Mouse (Mus musculus): Measurements from ENCODE around the gene Il24.
A peak's percentile ranks its signal among the peaks of the same experiment; 100 is the strongest.

Il24 gene

DNA sequence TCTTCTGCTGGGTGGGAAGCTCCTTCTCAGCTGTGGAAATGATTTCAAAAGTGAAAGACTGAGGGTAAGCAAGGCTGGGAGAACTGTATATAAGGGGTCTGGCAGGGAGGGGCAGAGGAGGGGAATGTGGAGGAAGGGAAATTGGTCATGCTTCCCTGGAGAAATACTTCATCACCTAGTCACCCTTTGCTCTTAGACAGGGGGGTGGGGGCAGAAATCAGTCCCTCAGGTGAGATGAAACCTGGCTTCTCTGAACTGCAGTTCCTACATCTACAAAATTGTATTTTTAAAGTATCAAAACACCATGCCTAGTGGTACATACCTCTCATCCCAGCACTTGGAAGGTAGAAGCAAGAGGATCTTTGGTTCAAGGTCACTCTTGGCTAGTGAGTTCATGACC, at the start of gene Il24:
TSS of gene Il24 (minus strand) at position 101 of the 400 bp plus-strand sequence.
- no peak for DNase-seq

DNA sequence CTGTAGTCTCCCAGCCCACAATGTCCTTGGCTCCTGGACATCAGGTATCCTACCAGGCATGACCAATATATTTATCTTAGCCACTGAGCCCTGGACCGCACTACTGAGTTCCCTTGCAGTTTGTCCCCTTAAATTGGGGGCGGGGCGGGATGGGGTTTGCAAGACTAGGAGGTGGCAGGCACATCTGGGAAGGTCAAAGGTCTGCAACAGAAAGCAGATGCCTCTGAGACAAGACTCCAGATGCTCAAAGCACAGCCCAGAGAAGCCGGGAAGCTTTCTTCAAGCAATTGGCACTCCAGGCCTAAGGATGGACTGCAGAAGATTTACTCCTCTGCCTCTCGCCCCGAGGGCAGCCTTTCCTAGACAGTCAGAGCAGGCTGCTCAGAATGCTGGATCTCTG, 49.1 kb upstream of the Il24 start:
- DNase-seq, result no peak

DNA sequence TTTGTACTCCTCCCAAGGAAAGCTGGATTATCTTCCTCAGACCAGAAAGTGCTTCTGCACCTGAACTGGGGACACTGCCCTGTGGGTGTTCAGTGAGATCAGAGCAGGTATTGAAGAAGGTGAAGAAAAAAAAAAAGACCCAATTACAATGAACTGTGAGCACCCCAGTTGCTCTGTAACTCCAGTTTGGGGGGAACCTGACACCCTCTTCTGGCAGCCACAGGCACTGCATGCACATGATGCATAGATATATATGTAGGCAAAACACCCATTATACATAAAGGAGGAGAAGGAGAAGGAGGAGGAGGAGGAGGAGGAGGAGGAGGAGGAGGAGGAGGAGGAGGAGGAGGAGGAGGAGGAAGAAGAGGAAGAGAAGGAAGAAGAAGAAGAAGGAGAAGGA, 39.2 kb upstream of the Il24 start:
- no peak for DNase-seq

DNA sequence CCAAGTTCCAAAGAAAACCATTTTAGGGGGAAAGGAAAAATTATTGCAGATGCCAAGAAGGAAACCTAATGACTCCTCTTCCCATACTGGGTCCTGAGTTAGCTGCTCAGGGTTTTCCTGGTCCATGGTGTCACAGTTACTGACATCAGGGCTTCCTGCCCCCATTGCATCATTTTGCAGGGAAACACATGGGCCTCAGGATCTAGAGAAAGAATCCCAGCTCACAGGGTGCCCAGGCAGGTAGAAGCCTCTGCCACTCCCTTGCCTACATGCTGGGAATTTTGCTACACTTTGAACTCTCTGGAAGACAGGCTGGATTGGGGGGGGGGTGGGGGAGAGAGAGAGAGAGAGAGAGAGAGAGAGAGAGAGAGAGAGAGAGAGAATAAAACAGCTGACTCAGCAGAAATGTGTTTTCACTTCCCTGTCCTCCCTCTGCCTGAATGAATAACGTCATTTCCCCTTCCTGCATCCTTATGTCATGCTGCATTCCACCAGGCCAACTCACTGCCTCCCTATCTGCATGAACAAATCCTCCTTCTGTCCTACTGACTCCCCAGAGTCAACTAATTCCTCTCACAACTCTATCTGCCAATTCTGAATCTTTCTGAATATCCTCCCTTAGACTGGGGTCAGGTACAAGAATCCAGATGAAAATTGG, 31.2 kb upstream of the Il24 start:
- no peak for DNase-seq

DNA sequence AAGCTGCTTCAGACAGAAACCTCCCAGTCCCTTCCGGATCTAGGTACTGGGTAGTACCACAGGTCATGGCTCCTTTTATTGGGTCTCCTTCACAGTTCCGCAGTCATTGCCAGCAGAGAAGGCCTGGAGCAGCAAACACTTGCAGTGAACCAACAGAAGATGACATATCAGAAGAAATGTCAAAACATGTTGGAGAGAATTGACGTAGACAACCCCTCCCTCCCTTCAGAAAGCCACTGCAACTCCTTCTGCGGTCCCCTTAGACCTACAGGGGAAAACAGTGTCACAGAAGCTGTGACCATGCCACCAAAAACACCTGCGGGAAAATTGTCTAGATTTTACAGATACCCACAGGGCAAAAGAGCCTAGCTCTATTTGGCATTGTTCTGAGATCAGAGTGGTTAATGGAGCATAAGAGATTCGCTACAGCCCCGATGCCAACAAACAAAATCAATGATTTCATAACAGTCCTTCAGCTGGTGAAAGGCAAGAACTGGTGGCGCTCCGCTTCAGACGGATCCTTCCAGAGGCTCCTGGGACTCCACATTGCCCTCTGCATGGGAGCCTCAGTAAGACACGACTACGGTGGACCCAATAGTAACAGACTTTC, 24.3 kb upstream of the Il24 start, which contains the start of gene Il20:
TSS of gene Il20 (minus strand) at position 51 of the 610 bp plus-strand sequence.
- no peak for DNase-seq

DNA sequence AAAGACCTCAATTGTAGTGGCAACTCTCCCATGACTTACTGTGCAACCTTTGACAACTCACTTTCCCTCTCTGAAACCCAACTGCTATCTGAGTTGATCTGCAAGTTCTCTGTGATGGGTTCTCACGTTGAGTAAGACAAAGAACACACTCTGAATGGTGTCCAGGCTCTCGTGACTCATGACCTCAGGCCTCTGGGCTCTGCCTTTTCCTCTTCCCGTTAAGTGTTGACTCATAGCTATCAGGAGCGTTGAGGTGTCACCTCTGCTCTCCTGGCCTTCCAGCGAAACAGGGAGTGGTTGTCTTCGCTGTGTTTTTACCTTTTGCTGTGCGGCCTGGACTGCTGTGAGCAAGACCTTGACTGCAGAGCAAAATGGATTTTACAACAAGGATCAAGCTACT, 15.3 kb upstream of the Il24 start:
- DNase-seq, result no peak

DNA sequence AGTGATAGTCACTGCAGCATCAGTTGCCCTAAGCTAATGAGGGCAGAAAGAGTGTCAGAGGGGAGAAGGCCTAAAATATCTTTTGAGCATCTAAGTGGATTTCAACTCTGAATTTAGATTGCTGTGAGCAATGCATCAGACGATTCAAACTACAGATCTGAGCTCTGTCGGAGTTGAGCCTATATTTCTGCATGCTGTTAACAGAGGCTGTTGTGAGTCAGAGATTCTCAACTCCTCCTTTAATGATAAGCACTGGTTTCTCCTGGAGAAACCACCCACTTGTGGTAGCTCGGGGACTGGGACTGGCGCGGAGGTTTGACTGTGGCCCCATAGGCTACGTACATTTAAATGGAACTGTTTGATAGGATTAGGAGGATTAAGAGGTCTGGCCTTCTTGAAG, 7.2 kb upstream of the Il24 start:
- DNase-seq, result no peak

DNA sequence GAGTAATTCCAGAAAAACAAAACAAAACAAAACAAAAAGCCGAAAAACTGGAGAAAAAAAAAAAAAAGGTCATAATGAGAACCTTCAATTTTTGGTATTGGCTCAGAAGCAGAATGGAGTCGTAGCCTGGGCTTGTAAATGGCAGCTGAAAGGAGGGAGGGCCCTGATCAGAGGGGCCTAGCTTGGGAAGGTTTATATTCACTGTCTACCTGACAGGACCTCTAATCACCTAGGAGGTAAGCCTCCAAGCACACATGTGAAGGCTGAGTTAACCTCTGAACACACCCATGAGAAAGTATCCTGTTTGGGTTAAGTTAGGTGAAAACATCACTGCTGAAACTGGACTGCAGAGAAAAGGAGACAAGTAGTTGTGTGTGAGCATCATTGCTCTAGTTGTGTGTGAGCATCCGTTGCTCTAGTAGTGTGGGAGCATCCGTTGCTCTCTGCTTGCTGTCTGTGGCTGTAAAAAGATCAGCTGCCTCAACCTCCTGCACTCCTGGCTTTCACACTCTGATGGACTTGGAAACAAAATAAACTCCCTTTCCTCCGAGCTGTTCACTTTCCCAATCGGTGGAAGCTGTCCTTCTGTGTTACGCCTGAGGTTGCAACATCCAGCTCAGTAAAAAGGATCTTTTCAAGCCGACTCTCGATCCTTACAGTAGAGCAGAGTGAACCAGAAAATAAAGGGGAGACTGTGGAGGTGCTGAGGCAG, 6.2 kb upstream of the Il24 start:
- DNase-seq, result no peak

DNA sequence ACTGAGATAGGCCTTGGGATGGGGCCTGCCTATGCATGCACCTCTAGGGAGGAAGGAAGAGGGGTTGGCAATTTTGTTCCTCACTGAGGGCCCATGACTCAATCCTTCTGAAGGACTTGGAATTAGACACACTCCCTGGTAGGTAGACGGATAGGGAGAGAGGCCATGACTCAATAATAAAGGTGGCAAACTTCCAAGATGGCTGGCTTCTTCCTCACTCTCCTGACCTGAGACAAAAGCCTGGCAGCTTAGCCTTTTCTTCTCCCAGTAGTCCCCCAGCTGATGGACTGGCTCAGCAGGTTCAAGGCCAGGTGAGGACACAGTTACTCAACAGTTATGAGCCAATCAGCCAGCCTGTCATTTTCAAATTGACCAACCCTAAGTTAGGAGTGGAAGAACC, 5.2 kb upstream of the Il24 start:
- DNase-seq, result no peak

DNA sequence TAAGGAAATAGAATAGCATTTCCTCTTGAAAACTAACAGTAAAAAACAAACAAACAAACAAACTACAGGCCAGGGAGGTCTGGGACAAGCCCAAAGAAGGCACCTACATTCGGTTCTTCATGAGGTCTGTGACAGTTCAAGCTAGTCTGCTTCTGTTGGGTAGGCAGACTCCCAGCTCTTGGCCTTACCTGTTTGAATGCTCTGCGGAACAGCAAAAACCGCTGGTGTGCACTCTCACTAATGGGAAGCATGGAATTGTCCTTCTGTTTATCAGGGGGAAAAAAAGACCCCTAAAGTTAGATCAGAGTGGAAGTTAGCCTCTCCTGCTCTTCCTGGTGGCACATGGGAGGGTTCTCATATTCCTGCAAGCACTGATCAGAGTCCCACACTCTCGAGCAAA, 4.1 kb downstream of the Il24 start:
- DNase-seq, result no peak

DNA sequence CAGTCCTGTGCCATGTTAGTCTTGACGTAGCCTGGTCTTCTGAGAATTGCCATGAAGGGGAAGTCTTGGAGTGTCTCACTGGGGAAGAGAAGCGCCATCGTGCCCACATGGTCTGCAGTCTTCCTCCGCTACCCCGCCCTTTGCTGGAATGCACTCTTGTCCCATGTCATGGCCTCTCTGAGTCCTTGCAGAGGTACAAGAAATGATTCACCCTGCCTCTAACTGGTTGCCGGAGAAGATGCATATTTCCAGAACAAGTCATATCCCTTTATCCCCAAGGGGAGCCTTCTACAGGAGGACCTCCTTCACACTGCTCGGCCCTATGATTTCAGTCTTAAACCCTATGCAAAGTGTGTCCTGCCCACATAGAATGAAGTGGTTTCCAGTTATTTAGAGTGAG, 7.3 kb downstream of the Il24 start:
- no peak for DNase-seq

DNA sequence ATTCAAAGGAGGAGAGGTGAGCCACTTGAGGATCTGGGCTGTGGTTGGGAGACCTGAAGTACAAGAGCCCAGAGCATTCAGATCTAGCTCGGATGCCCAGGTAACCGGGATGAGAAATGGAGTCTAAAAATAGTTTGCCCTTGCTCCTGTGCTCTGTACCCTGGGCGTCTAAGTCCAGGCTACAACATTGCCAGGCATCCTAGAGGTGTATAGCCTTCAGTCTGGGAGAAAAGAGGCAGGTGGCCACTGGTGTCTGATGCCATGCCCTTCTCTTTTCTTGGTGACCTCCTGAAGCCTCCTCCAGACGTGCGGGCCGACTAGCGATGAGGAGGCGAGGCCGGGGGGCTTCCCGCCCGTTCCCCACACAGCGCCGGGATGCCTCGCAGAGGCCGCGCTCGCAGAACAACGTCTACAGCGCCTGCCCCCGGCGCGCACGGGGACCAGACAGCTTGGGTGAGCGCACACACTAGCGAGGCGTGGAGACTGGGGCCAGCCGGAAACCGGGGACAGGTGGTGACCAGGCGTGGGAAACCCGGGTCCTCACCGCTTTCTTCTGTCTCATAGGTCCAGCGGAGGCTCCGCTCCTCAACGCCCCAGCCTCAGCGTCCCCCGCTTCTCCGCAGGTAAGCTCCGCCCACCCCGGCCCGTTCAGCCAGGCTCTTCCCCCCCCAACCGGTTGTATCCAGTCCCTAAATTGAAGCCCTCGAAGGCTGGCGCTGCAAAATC, 9.2 kb downstream of the Il24 start:
- peak; percentile 16 for DNase-seq

DNA sequence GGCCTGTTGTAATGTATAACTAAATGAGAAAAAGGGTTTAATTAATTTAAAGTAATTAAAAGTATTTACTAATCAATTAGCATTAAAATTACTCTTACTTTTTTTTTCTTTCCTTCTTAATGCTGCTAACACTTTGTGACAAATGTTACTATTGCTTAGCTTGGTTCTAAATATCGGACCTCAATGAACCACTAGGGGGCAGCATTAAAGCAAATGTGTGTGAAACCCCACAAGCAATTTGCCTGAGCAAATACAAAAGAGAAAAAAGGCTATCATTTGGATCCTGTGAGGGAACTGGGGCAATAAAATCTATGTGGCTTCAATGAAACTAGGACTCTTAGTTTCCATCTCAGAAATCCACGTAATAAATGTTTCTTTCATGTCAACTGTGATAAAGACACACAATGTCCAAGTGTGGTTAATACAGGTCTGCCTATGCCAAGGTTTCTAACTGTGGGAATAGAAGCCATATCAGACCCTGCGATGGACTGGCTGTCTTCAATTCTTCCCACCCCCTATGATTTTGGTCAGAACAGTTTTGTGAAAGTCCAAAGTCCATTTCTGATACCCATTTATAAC, 10.2 kb downstream of the Il24 start:
- peak; percentile 66 for DNase-seq

DNA sequence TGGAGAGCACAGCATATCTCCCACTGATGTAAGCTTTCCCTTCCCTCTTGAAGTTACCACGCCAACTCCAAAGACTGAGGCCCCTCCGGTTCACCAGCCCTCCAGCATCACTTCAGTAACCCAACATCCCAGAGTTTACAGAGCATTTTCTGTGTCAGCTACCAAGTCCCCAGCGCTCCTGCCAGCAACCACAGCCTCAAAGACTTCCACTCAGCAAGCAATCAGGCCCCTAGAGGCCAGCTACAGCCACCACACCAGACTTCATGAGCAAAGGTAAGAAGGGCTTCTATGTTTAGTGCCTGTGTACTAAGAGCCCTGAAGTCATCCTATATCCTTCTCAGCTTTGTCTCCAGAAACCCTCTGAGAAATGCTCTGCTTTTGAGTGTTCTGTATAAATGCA, 11.3 kb downstream of the Il24 start:
- DNase-seq, result no peak

DNA sequence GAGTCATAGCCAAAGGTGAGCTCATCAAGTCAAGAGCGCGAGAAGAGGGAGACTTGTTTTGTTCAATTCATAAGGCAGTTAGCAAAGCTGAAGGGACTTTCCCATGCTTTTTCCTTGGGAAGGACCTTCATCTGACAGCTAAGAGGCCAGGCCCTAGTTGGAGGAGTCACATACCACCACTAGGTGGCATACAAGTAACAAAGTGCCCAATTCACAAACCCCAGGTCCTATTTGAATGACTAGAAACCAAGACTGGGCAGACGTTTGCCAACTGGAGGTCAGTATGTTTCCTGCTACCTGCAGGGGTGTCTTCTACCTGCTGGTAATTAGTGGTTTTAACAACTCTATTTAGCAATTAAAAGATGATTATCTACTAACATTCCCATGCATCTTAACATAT, 12.1 kb downstream of the Il24 start:
- DNase-seq, result peak; percentile 35

DNA sequence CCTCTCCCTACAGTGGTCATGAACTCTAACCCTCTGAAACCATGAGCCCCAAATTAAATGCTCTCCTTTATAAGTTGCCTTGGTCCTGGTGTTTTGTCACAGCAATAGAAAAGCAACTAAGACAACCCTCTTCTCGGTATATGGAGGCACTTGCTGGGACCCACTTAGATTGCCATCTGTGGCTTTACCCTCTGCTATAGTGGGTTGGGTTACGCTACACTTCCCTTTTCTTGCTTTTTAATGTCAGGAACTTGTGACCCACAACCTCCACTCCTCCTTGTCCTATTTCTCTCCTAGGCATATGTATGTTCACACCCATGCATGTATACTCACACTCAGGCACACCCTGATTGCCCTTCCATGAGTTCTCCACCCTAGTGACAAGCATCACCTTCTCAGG, 14.3 kb downstream of the Il24 start:
- no peak for DNase-seq

DNA sequence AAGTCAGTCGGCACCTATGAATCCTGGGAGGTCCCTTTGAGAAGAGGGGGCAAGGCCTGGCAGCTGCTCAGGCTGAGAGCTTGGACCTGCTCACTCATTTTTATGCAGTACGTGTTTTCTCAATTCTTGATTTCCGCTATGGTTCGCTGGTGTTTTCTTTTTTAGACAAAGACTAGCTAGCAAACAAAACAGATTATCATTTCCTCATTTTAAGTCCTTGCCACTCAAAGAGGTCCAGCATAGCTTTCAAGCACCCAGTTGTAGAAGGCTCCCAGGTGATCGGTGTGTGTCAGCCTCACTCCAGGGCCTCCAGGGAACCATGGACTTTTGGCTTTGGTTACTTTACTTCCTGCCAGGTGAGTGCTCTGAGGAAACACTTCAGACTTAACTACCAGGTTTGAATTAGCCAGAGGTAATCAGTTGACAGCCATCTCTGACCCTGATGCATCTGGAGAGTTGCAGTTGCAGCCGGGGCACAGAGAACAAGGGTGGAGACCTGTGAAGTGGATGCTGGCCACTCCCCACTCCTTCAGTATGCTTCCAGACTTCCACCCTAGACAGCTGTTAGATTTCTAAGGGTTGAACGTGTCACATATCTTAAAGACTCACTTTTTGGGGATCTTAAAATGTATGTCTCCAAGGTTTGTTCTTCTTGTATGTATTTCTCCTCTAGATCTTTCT, 21.6 kb downstream of the Il24 start, which contains the start of gene Fcmr:
TSS of gene Fcmr (plus strand) at position 129 of the 681 bp plus-strand sequence.
- no peak for DNase-seq

DNA sequence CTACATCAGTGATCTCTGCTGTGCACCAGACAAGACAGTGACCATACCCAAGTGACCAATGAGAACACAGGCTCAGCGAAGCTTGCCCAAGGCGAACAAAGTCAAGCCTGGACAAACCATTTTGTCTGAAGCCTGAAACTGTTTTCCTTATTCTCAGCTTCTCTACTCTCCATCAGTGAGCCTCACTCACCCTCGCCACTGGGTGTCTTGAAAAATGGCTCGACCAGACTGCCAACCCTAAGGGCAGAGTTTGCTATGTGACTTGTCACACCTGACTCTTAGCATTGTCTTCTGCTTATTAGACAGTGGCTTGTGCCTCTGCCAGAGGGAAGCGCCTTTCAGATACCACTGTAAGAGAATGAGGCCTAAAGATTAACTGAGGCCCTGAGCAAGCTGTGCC, 22.5 kb downstream of the Il24 start:
- DNase-seq, result no peak

DNA sequence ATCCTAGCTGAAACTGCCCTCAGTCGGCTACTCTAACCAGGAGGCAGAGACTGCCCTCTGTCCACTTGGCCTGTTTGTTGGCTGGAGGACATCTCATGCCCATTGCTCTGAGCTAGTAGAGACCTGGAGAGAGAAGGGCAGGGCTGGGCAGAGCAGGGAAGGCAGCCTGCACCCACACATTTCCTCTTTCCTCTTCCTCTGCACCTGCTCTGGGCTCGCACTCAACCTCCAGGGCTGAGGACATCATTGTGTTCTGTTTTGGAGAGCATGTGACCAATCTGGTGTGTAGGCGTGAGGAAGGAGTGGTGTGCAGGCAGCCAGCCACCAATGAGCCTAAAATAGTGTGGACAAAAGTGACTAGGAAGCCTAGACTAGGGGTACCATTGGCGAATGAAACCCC, 23.0 kb downstream of the Il24 start:
- no peak for DNase-seq

DNA sequence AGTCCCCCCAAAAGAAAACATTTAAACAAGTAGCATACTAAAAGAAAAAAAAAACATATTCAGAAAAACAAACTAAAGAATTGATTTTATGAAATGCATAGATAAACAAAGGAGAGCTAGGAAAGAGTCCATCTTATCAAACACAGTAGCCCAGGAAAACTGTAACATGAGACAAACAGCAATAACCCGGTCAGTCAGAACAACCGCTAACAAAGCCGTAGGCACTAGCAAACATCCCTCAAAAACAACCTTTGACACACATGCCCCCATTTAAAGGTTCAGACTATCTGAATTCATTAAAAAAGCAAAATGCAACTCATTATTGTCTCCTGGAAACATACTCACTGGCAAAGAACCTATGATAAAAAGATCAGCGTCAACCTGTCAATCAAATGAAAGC, 29.8 kb downstream of the Il24 start:
- no peak for DNase-seq

DNA sequence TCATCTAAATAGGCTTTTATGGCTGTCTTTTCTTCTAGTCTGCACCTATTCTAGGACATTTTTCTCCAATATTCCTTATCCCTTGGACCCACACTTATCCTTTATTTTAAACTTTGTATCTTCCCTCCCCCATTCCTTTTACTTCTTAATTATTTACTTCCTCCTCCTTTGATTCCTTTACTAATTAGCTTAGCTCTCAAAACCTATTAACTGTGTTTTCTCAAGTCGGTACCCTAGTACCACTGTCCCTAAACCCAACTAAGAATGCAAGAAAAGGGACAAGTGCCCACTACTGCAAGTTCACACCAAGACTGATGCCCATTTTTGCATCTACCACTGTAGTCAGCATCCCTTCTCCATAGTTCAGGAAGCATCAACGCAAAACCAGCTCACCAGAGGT, 31.5 kb downstream of the Il24 start:
- no peak for DNase-seq

DNA sequence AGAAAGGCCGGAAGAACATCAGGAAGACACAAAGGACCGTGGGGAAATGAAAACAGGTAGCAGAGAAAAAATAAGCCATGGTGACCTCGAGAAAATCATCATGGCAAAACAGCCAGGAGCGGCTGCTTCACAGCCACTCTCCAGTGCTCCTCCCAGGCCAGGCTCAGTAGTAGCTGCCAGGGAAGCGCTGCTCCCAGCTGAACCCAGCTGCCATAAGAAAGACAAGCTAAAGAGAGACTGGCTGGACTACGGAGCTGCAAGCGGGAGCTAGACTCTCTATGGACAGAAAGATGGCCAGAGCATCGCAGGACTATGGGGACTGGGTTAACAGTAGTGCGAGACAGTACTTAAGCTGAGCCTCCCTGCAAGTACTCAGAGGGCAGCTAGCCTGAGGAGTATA, 32.4 kb downstream of the Il24 start:
- no peak for DNase-seq

DNA sequence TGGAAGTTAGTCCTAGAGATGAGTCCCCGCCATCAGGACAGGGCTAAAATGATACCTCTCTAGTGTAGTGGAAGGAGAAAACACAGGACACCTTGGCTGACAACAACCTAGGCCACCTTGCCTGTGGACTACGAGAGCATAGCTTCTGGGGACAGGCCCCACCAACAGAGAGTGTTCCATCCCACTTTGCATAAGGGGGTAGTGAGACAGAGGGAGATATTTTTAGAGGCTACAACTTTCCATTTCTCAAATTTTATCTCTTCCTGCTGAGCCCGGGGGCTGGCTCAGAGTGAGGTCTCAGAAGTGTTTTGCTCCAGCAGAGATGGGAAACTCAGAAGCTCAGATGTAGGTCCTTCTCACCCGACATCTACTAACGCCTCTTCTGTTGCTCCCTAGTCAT, 36.8 kb downstream of the Il24 start:
- no peak for DNase-seq
